Mouse (Mus musculus) yolk sac, embryonic 10.5 days (tissue): ENCODE data around the gene Tpsab1.
A peak's percentile ranks its signal among the peaks of the same experiment; 100 is the strongest.

Experiments
- DNase-seq: peaks from one replicate; pipeline ENCODE4 v3.0.0-alpha.2; 2017; ENCODE audit warnings: low spot score

Gene Tpsab1

GRCm38 (mm10) chr17:25345462-25345861, at the start of gene Tpsab1:
Gene Tpsab1, minus strand, starts transcription at chr17:25345562.
- DNase-seq: no peak

DNA sequence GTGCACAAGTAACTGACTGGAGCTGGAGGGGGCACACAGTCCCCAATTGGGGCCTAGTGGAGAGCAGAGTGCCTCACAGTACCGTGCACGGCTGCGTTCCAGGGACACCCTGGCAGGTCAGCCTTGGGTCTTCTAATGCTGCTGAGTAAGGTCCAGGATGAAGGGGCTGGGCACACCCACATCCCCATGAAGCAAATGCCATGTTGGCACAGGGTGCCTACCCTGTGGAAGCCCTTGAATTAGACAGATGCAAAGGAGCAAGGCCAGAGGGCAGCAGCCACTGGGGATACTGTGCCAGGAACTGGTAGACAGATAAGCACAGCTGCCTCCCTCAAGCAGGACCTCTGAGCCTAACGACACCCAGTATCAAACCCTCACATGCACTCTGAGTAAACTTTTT, 49.2 kb upstream of the Tpsab1 start:
- no peak for DNase-seq

GRCm38 (mm10) chr17:25374011-25374410, 28.6 kb upstream of the Tpsab1 start:
- DNase-seq: no peak

DNA sequence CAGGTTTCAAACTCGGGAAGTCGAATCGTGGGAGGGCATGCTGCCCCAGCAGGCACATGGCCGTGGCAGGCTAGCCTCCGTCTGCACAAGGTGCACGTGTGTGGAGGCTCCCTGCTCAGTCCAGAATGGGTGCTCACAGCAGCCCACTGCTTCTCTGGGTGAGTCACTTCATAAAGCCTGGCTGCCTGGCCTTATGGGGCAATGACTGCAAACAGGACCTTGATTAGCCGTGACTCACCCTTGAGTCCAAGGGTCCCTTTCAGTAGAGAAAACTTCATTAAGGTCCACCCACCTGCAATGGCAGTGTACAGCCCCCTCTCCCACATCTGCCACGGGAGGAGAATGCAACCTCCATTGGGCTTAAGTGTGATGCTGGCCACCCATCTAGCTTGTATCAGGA, 27.1 kb upstream of the Tpsab1 start:
- DNase-seq: no peak

DNA sequence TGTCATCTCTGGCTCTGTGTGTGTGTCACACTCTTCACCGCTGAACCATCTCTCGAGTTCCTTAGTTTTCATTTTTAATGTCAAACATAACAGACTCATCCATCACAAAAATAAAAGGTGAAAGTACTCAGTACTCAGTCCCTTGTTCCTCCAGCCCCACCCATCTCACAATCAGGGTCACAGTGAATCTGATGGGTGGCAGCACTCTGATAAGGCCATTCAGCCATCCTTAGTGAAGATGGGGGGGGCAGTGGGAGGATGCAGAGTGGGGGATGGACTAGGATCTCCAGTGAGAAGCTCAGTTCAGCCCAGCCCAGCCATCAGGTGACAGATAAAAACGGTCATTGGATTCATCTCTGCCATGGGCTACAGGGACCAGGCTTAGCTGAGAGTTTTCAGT, 23.6 kb upstream of the Tpsab1 start, which contains the start of gene Tpsg1:
Tpsg1 (plus strand) TSS at position 301 of the 400 bp plus-strand sequence.
- no peak for DNase-seq

DNA sequence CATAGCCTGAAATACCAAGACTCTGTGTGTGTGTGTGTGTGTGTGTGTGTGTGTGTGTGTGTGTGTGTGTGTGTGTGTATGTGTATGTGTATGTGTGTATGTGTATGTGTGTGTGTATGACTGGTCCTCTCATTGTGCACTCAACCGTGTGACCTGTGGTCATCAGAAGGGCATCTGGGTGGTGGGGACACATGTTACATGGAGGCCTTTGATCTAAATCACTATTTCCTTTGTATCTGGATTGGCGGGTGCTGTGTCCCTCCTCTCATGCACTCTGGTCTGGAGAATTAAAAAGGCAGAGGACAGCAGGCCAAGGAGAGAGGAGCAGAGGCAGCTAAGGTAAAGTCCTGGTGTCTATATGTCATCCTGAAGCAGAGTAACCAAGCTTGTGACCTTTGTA, 20.6 kb upstream of the Tpsab1 start, which contains the start of gene Tpsb2:
Tpsb2 (plus strand) TSS at position 301 of the 400 bp plus-strand sequence.
- no peak for DNase-seq

DNA sequence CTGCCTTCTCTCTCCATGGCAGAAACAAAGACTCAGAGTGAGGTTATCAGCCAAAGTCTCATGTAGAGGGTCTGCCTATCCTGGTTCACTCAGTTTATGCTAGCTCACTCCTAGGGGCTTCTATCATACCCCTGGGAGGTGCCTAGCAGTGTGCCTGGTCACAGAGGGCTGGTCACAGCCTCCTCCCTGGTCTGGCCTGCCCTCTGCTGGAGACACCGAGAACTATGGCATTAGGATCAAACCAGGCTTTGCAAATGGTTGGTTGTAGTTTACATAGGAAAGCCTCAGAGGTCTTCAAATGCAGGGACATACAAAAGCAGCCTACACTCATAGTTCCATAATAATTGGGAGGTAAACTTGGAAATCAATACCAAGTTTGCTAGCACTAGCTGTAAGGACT, 18.4 kb upstream of the Tpsab1 start:
- peak; percentile 35 for DNase-seq

- DNase-seq: no peak
These were observed 15.9 kb upstream of the Tpsab1 start for GRCm38 (mm10) chr17:25361291-25361690.

DNA sequence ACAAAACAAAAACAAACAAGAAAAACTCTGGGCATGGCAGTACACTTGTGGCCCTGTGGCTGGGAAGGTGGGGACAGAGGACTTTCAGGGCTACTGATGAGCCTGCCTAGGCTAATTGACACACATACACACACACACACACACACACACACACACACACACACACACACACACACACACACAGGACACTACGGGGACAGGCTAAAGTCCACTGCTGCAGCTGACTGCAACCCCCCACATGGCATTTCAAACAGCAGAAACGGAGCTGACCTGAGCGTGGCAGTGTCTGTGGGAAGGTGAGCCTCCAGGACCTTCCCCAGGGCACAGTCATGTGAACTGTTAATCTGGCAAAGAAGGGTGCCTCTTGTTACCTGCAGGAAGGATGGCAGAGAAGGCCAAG, 3.9 kb downstream of the Tpsab1 start:
- DNase-seq: peak; percentile 81

- no peak for DNase-seq
These were observed 5.4 kb downstream of the Tpsab1 start for GRCm38 (mm10) chr17:25340003-25340402.

DNA sequence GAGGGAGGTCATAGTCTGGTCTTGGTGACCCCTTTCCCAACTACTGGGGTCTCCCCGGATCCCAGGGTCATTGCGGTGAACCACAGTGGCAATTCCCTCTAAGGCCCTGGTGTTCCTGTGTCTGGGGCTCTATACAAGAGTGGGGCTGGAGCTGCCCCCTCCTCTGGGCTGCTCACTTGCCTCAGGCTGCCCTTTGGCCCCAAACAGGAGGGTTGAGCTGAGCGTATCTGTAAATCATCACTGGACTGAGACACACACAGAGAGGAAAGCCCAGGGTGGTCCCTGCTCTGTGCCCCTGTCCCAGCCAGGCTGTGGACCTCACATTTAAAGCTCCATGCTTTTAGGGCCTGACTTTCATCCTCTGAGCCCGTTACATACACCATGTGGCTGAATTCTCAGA, 7.1 kb downstream of the Tpsab1 start:
- DNase-seq: peak; percentile 76

GRCm38 (mm10) chr17:25333943-25334342, 11.4 kb downstream of the Tpsab1 start:
- DNase-seq: peak; percentile 50

GRCm38 (mm10) chr17:25332321-25332720, 13.0 kb downstream of the Tpsab1 start:
- DNase-seq: no peak

- DNase-seq: no peak
These were observed 22.4 kb downstream of the Tpsab1 start for GRCm38 (mm10) chr17:25322930-25323329.

GRCm38 (mm10) chr17:25320819-25321218, 24.5 kb downstream of the Tpsab1 start:
- DNase-seq: no peak

GRCm38 (mm10) chr17:25318354-25318753, 27.0 kb downstream of the Tpsab1 start, which contains the start of gene Prss29:
Gene Prss29, plus strand, starts transcription at chr17:25318654.
- no peak for DNase-seq

DNA sequence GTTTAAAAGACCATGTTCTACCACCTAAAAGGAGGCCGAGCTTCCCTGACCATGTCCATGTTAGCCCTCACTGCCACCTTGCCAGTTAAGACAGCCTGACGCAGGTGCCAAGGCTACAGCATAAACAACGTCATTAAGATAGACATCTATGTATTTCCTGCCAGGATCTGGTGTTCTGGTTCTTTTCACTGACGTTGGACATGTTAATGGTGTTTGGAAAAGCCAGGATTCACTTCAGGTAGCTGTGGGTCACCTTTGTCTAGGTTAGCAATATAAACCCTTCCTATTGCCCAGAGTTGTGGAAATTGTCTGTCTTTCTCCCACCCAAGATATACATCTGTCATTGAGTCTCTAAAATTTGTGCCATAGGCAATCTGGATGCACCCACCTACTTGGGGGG, 37.0 kb downstream of the Tpsab1 start, which contains the start of gene Prss28:
Prss28 (plus strand) TSS at position 301 of the 400 bp plus-strand sequence.
- no peak for DNase-seq

DNA sequence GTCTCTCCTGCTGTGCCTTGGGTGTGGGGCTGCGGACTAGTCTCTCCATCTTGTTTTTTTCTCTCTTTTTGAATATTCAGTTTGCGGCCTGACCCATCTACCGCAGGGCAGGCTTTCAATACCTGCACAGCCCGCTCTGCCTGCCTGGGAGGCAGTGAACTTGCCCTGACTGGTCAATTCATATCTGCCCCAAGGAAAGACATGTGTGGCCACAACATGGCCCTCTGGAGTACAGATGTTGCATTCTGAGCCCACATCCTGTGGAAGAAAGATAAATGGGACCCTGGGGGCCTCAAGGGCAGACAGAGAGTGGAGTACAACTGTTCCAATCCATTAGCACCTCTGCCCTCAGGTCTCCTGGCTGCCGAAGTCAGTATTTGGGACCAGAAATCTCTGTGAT, 47.3 kb downstream of the Tpsab1 start, which contains the start of gene Prss34:
Prss34 (plus strand) TSS at position 301 of the 400 bp plus-strand sequence.
- DNase-seq: no peak

DNA sequence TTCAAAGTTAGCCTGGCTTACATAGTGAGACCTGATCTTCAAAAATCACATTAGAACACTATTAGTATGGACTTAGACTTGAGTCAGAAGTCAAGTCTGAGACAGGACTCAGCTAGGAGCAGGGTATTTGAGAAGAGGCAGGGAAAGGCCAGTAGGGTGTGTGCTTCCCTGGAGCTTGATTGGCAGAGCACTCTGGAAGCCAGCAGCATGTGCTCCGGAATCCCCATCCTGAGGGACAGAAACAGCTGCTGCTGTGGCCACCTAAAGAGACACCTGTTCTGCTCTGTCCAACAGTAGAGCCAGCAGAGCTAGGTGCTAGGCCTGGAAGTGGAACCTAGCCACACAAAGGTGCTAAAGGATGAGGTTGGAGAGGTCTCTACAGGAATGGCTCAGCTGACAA, 51.3 kb downstream of the Tpsab1 start:
- DNase-seq: no peak

DNA sequence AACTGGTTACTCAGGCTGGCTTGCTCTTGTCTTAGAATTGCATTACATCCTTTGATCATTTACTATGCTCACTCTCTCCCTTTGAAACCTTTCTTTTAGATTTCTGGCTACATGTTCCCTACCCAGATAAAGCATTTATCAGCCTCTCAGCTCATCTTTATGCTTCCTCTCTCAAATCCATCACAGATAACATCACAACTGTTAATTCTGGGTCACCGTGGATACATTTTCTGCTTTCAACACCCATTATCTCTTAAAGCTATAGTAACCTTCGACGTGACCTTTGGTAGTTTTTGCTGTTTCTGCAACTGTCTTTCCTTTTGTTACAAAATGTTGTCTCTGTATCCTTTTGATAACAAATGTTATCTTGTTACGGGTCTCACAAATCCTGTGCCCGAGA, 51.9 kb downstream of the Tpsab1 start:
- no peak for DNase-seq
